Mouse (Mus musculus): Measurements from ENCODE around the gene Eml1. TPM values are rescaled to one million over a fixed set of nuclear protein-coding genes. Genes with fewer than 3 reads are reported as not detected.

Gene Eml1
- polyA plus RNA-seq, 1 experiment from 2014 or later: 48.9 TPM

DNA sequence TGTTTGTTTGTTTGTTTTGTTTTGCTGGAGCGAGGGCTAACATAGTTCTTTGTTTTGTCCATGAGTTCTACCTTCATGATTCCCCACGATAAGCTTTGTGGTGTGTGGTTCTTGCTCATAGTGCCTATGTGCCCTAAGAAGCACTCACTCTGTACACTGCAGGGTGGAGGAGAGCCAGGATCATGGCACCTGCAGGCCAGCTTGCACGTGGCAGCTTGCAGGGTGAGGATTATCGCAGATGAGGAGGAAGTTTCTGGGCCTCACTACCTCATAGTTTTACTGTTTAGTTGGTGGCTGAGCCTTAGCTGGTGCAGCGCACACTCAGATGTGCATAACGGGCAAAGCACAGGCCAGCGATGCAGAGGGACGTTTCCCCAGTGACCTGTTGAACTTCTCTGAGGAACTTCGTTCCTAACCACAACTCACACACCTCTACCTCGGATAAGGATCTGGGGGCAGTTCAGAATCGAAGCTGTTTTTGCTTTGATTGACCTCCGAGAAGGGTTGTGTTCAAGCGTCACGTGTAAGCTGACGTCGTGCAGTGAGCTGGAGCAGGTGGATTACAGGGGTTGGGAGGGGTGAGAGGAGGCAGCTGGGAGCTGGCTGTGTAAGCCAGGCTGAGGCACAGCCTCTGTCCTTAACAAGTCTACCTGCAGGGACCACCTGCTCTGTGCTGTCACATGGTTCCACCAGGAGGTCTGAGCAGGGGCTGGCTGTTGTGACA, 81.6 kb downstream of the Eml1 start:
- H3K9me3 ChIP-seq (ENCODE audit: control insufficient read depth, low read length): no peaks in the 10 kb centered on the region
- H3K27me3 ChIP-seq (ENCODE audit: control insufficient read depth, insufficient read depth, low read length): no peaks in the 10 kb centered on the region
- 71% methylated on average over 16 of the region's 16 CpGs for WGBS
- no peak overlapping the region for H3K9ac ChIP-seq (replicated peaks; ENCODE audit: low read depth, low read length)
- peaks cover 2% of the 10 kb centered on the region; the same call in 1 of the 2 replicates for H3K4me1 ChIP-seq (ENCODE audit: control insufficient read depth, insufficient read depth, low read length)
- no peak overlapping the region for H3K4me3 ChIP-seq (ENCODE audit: low read depth, low read length)
- no peak for ATAC-seq (ENCODE audit: low read depth)
- no peak overlapping the region for H3K4me2 ChIP-seq (ENCODE audit: low read depth, low read length)
- H3K27ac ChIP-seq (ENCODE audit: low read depth, low read length): no peak overlapping the region
- no peaks in the 10 kb centered on the region for H3K36me3 ChIP-seq (ENCODE audit: control insufficient read depth, insufficient read depth, low read length)

DNA sequence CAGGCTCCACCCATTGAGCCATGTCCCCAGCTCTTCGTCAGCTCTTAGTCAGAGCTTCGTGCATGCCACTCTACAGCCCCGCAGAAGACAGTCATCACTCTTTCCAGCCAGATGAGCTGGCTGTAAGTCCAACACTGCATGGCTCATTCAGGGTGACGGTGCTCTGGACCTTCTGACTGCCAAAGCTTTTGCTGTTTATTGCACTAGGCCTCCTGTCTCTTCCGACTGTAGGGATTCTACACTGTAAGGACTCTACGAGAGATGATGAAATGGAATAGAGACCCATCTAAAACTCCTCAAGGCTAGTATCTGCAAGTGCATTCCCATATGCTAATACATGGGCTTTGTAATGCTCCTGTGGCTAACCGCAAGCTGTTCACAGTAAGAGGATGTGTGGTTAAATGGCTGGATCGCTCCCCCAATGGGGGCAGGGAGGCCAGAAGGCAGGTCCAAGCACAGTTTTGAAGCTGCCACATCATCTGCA, 82.8 kb downstream of the Eml1 start:
- Histone ChIP-seq H3K4me2 (ENCODE audit: low read depth, low read length) (no peak overlapping the region), H3K9ac (replicated peaks; ENCODE audit: low read depth, low read length) (no peak overlapping the region), H3K27ac (ENCODE audit: low read depth, low read length) (no peak overlapping the region), H3K4me1 (ENCODE audit: control insufficient read depth, insufficient read depth, low read length) (peaks cover 2% of the 10 kb centered on the region; the same call in 1 of the 2 replicates), H3K27me3 (ENCODE audit: control insufficient read depth, insufficient read depth, low read length) (no peaks in the 10 kb centered on the region), H3K9me3 (ENCODE audit: control insufficient read depth, low read length) (no peaks in the 10 kb centered on the region), H3K4me3 (ENCODE audit: low read depth, low read length) (no peak overlapping the region), H3K36me3 (ENCODE audit: control insufficient read depth, insufficient read depth, low read length) (no peaks in the 10 kb centered on the region)
- ATAC-seq (ENCODE audit: low read depth): no peak
- WGBS: 67% methylated on average over 8 of the region's 8 CpGs

DNA sequence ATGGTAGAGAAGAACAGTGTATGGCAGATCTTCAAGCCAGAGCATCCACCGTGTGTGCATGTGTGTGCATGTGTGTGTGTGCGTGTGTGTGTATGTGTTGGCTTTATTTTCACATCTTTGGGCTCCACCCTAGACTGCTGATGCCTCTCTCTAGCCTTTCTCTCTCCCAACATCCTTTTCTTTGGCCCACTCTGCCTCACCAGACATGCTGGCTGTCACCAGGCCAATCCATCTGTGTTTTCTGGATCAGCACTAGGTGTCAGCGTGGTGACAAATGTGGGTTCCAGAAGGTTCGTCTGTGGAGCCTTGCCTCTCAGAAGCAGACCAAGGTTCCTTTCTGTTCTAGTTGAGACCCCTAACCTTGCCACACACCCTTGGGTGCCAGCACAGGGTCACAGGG, 84.2 kb downstream of the Eml1 start:
- H3K4me3 ChIP-seq (ENCODE audit: low read depth, low read length): no peak overlapping the region
- no peaks in the 10 kb centered on the region for H3K36me3 ChIP-seq (ENCODE audit: control insufficient read depth, insufficient read depth, low read length)
- H3K9me3 ChIP-seq (ENCODE audit: control insufficient read depth, low read length): no peaks in the 10 kb centered on the region
- H3K27me3 ChIP-seq (ENCODE audit: control insufficient read depth, insufficient read depth, low read length): no peaks in the 10 kb centered on the region
- H3K4me2 ChIP-seq (ENCODE audit: low read depth, low read length): no peak overlapping the region
- no peak for ATAC-seq (ENCODE audit: low read depth)
- H3K27ac ChIP-seq (ENCODE audit: low read depth, low read length): no peak overlapping the region
- 88% methylated on average over 4 of the region's 4 CpGs for WGBS
- no peak overlapping the region for H3K9ac ChIP-seq (replicated peaks; ENCODE audit: low read depth, low read length)
- H3K4me1 ChIP-seq (ENCODE audit: control insufficient read depth, insufficient read depth, low read length): peaks cover 2% of the 10 kb centered on the region; the same call in 1 of the 2 replicates

DNA sequence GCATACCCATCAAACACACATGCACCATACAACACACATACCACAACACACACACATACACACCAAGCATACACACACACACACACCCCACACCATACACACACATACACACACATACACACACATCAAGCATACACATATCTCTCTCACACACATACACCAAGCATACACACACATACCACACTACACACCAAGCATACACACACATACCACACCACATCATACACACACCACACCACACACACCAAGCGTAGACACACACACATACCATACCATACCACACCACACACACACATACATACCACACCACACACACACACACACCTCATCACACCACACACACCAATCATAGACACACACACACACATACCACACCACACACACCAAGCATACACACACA, 102.1 kb downstream of the Eml1 start:
- no peaks in the 10 kb centered on the region for H3K9me3 ChIP-seq (ENCODE audit: control insufficient read depth, low read length)
- no peaks in the 10 kb centered on the region for H3K4me1 ChIP-seq (ENCODE audit: control insufficient read depth, insufficient read depth, low read length)
- no peak overlapping the region for H3K9ac ChIP-seq (replicated peaks; ENCODE audit: low read depth, low read length)
- 0 out of 2 replicates have a peak, but pooled peaks cover 4% of the 10 kb centered on the region for H3K36me3 ChIP-seq (ENCODE audit: control insufficient read depth, insufficient read depth, low read length)
- ATAC-seq (ENCODE audit: low read depth): no peak
- H3K27me3 ChIP-seq (ENCODE audit: control insufficient read depth, insufficient read depth, low read length): no peaks in the 10 kb centered on the region
- no peak overlapping the region for H3K4me3 ChIP-seq (ENCODE audit: low read depth, low read length)
- no peak overlapping the region for H3K27ac ChIP-seq (ENCODE audit: low read depth, low read length)
- WGBS: 95% methylated on average over 1 of the region's 1 CpGs
- H3K4me2 ChIP-seq (ENCODE audit: low read depth, low read length): no peak overlapping the region

DNA sequence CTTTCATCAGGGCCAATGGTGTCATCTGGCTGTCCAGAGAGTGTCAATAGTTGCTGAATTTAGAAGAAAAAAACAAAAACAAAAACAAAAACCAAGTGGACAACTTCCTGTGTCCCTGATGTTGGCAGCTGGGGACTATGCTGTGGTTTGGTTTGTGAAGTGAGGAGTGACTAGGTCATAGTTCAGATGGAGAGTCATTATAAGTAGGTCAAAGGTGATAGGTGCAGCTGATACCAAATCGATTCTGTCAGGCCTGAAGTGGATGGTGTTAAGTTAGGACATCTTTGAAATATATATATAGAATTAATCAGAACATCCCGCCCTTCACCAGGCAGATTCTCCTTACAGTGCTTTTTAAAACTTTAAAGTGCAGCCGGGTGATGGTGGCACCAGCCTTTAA, 103.7 kb downstream of the Eml1 start:
- no peak for ATAC-seq (ENCODE audit: low read depth)
- Histone ChIP-seq H3K27ac (ENCODE audit: low read depth, low read length) (no peak overlapping the region), H3K36me3 (ENCODE audit: control insufficient read depth, insufficient read depth, low read length) (0 out of 2 replicates have a peak, but pooled peaks cover 4% of the 10 kb centered on the region), H3K4me1 (ENCODE audit: control insufficient read depth, insufficient read depth, low read length) (no peaks in the 10 kb centered on the region), H3K9me3 (ENCODE audit: control insufficient read depth, low read length) (no peaks in the 10 kb centered on the region), H3K9ac (replicated peaks; ENCODE audit: low read depth, low read length) (no peak overlapping the region), H3K4me2 (ENCODE audit: low read depth, low read length) (no peak overlapping the region), H3K27me3 (ENCODE audit: control insufficient read depth, insufficient read depth, low read length) (no peaks in the 10 kb centered on the region), H3K4me3 (ENCODE audit: low read depth, low read length) (no peak overlapping the region)
- 91% methylated on average over 3 of the region's 3 CpGs for WGBS

DNA sequence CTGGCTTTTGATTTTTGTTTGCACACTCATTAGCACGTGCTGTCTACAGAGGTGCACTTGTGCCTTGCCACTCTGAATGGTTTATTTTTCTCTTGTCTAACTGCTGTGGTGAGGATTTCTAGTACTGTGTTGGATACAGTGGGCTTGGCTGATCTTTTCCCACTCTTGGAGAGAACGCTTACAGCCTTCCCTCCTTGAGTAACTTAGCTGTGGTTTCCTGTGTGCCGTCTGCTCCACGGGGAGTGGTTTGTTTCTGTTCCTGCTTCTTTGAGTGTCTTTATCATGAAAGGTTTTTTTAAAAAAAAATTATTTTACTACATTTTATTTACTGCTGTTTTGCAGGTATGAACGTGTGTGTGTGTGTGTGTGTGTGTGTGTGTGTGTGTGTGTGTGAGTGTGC, 108.0 kb downstream of the Eml1 start:
- Histone ChIP-seq H3K9me3 (ENCODE audit: control insufficient read depth, low read length) (no peaks in the 10 kb centered on the region), H3K9ac (replicated peaks; ENCODE audit: low read depth, low read length) (no peak overlapping the region), H3K27ac (ENCODE audit: low read depth, low read length) (no peak overlapping the region), H3K27me3 (ENCODE audit: control insufficient read depth, insufficient read depth, low read length) (no peaks in the 10 kb centered on the region), H3K4me2 (ENCODE audit: low read depth, low read length) (no peak overlapping the region), H3K4me3 (ENCODE audit: low read depth, low read length) (no peak overlapping the region), H3K36me3 (ENCODE audit: control insufficient read depth, insufficient read depth, low read length) (no peaks in the 10 kb centered on the region), H3K4me1 (ENCODE audit: control insufficient read depth, insufficient read depth, low read length) (peaks cover 7% of the 10 kb centered on the region; the same call in 1 of the 2 replicates)
- ATAC-seq (ENCODE audit: low read depth): no peak
- WGBS: 74% methylated on average over 5 of the region's 5 CpGs

DNA sequence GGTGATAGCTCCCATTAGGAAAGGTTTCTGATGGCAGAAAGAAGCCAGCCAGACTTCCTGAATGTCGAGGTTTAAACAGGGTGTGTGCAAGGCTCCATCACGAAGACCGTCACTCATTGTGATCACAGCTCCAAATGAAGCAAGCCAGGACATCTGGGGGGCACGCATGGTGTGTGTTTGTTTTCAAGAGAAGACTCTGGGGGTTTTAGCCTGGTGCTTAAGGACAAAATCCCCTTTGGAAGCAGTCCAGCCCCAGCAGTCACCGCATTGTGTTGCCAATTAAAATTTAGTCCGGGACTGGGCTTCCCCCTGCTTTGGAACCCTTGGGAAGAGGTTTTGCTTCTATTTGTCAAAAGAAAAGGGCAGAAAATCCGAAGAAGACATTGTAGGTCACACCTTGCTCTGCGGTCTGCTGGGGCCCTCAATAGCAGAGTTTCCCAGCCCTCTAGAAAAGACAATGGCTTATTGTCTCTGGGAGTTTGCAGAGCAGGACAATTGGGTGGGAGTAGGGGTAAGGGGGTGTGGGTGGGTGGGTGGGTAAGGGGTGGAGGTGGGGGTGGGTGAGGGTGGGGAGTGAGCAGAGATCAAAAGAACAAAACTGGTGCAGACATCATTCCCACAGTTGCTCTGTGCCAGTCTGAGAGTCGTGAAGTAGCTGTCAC, 110.1 kb downstream of the Eml1 start:
- Histone ChIP-seq H3K27me3 (ENCODE audit: control insufficient read depth, insufficient read depth, low read length) (no peaks in the 10 kb centered on the region), H3K4me2 (ENCODE audit: low read depth, low read length) (no peak overlapping the region), H3K4me3 (ENCODE audit: low read depth, low read length) (no peak overlapping the region), H3K27ac (ENCODE audit: low read depth, low read length) (no peak overlapping the region), H3K36me3 (ENCODE audit: control insufficient read depth, insufficient read depth, low read length) (no peaks in the 10 kb centered on the region), H3K9me3 (ENCODE audit: control insufficient read depth, low read length) (no peaks in the 10 kb centered on the region), H3K4me1 (ENCODE audit: control insufficient read depth, insufficient read depth, low read length) (peaks cover 7% of the 10 kb centered on the region; the same call in 1 of the 2 replicates), H3K9ac (replicated peaks; ENCODE audit: low read depth, low read length) (no peak overlapping the region)
- WGBS: 5% methylated on average over 9 of the region's 9 CpGs
- no peak for ATAC-seq (ENCODE audit: low read depth)

DNA sequence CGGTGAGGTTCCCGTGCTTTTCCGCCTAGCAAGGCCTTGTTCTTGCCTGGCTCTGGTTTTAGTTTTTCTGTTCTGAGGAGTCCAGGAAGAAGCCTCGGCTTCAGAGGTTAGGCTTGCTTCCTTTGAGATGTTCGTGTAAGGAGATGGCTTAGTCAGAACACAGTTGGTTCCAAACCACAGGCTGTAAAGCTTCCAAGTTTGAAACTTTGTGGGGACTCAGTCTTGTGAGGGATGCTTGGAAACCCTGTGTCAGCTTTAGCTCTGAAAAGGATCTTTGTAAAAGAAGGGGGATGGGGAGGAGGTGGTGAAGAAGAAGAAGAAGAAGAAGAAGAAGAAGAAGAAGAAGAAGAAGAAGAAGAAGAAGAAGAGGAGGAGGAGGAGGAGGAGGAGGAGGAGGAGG, 118.3 kb downstream of the Eml1 start:
- Histone ChIP-seq H3K36me3 (ENCODE audit: control insufficient read depth, insufficient read depth, low read length) (no peaks in the 10 kb centered on the region), H3K27me3 (ENCODE audit: control insufficient read depth, insufficient read depth, low read length) (no peaks in the 10 kb centered on the region), H3K4me3 (ENCODE audit: low read depth, low read length) (no peak overlapping the region), H3K9ac (replicated peaks; ENCODE audit: low read depth, low read length) (no peak overlapping the region), H3K4me2 (ENCODE audit: low read depth, low read length) (no peak overlapping the region), H3K4me1 (ENCODE audit: control insufficient read depth, insufficient read depth, low read length) (peaks cover 3% of the 10 kb centered on the region), H3K27ac (ENCODE audit: low read depth, low read length) (no peak overlapping the region), H3K9me3 (ENCODE audit: control insufficient read depth, low read length) (no peaks in the 10 kb centered on the region)
- 86% methylated on average over 5 of the region's 5 CpGs for WGBS
- ATAC-seq (ENCODE audit: low read depth): no peak

DNA sequence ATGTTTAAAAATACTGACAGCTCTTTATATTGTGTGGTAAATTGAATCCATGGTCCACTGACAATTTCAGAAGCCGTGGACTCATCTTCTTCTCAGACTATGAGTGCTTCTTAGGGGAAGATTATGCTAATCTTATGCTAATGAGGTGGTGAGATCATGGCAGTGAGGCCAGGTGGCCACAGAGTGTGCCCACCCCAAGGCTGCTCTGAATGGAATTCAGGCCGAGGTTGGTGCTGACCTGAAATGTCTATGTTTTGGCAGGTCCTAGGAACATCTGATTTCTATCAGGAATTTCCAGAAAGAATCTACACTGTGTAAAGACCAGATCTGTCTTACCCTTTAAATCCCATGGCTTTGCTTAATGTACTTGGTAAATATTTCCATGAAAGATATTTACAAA, 119.0 kb downstream of the Eml1 start:
- Histone ChIP-seq H3K27ac (ENCODE audit: low read depth, low read length) (no peak overlapping the region), H3K27me3 (ENCODE audit: control insufficient read depth, insufficient read depth, low read length) (no peaks in the 10 kb centered on the region), H3K36me3 (ENCODE audit: control insufficient read depth, insufficient read depth, low read length) (no peaks in the 10 kb centered on the region), H3K9ac (replicated peaks; ENCODE audit: low read depth, low read length) (no peak overlapping the region), H3K9me3 (ENCODE audit: control insufficient read depth, low read length) (no peaks in the 10 kb centered on the region), H3K4me1 (ENCODE audit: control insufficient read depth, insufficient read depth, low read length) (peaks cover 8% of the 10 kb centered on the region), H3K4me3 (ENCODE audit: low read depth, low read length) (no peak overlapping the region), H3K4me2 (ENCODE audit: low read depth, low read length) (no peak overlapping the region)
- WGBS: 24% methylated on average over 2 of the region's 2 CpGs
- no peak for ATAC-seq (ENCODE audit: low read depth)
